Mouse (Mus musculus) embryonic facial prominence, embryonic 10.5 days (tissue): ENCODE data around the gene Slc22a13. TPM values are rescaled to one million over a fixed set of nuclear protein-coding genes. Genes with fewer than 3 reads are reported as not detected.
A peak's percentile ranks its signal among the peaks of the same experiment; 100 is the strongest.

Source experiments
- DNase-seq: peaks from one replicate; pipeline ENCODE4 v3.0.0-alpha.2; 2017; ENCODE audit warnings: low spot score
- H3K27ac ChIP-seq: fragments of 300-500 bp; sonication (generic); replicated peaks from 2 replicates; pipeline ENCODE4 v1.5.1; 2016; ENCODE audit warnings: mild to moderate bottlenecking
- H3K27me3 ChIP-seq: fragments of 300-500 bp; sonication (generic); replicated peaks from 2 replicates; pipeline ENCODE4 v1.6.1; 2016; ENCODE audit warnings: low read depth, mild to moderate bottlenecking; ENCODE audit not compliant: poor library complexity, severe bottlenecking
- H3K36me3 ChIP-seq: fragments of 300-500 bp; sonication (generic); replicated peaks from 2 replicates; pipeline ENCODE4 v1.6.1; 2016; ENCODE audit warnings: mild to moderate bottlenecking, moderate library complexity
- H3K4me1 ChIP-seq: fragments of 300-500 bp; sonication (generic); 2 replicates; pipeline ENCODE4 v1.6.1; 2016
- H3K4me3 ChIP-seq: fragments of 300-500 bp; sonication (generic); 2 replicates; pipeline ENCODE4 v1.5.1; 2016; ENCODE audit warnings: mild to moderate bottlenecking, moderate library complexity
- H3K9me3 ChIP-seq: fragments of 300-500 bp; sonication (generic); 2 replicates; pipeline ENCODE4 v1.6.1; 2016; ENCODE audit warnings: mild to moderate bottlenecking
- whole genome bisulfite sequencing: fragments of 180-500 bp; shearing (Covaris S2); methylation state at CpG from one replicate; pipeline ENCODE4 v1.1.7; 2016; 5-methylcytosine and 5-hydroxymethylcytosine counted together
- polyA plus RNA-seq: library from polyadenylated mRNA; unstranded; fragments of >200 nt; fragmentation: Nextera tagmentation; extraction: Ambion mirVana; gene quantifications from 2 replicates; pipeline ENCODE4 v1.2.1, GENCODE M21; 2016

Slc22a13 gene
- polyA plus RNA-seq, 1 experiment from 2014 or later, result not detected

- no peak overlapping the region for H3K4me3 ChIP-seq
- no peaks in the 10 kb centered on the region for H3K9me3 ChIP-seq
- H3K27me3 ChIP-seq, result no peaks in the 10 kb centered on the region
- no peaks in the 10 kb centered on the region for H3K36me3 ChIP-seq
- WGBS, result 60% methylated on average over 3 of the region's 3 CpGs
- no peak for DNase-seq
- no peak overlapping the region for H3K27ac ChIP-seq
- H3K4me1 ChIP-seq, result peaks cover 20% of the 10 kb centered on the region; the same call in 1 of the 2 replicates
Measured at GRCm38 (mm10) chr9:119181241-119181728, 27.6 kb downstream of the Slc22a13 start.

GRCm38 (mm10) chr9:119179292-119179691 is 29.6 kb downstream of the Slc22a13 start:
- Histone ChIP-seq H3K27me3 (no peaks in the 10 kb centered on the region), H3K4me1 (peaks cover 20% of the 10 kb centered on the region; the same call in 1 of the 2 replicates), H3K9me3 (no peaks in the 10 kb centered on the region), H3K36me3 (no peaks in the 10 kb centered on the region), H3K4me3 (no peak overlapping the region), H3K27ac (no peak overlapping the region)
- no peak for DNase-seq
- WGBS, result 87% methylated on average over 11 of the region's 11 CpGs

GRCm38 (mm10) chr9:119167608-119168007 is 41.3 kb downstream of the Slc22a13 start:
- H3K9me3 ChIP-seq, result 0 out of 2 replicates have a peak, but pooled peaks cover 3% of the 10 kb centered on the region
- H3K36me3 ChIP-seq, result no peaks in the 10 kb centered on the region
- 92% methylated on average over 2 of the region's 2 CpGs for WGBS
- DNase-seq, result no peak
- H3K27ac ChIP-seq, result no peak overlapping the region
- no peaks in the 10 kb centered on the region for H3K27me3 ChIP-seq
- H3K4me3 ChIP-seq, result no peak overlapping the region
- H3K4me1 ChIP-seq, result no peaks in the 10 kb centered on the region

- Histone ChIP-seq H3K4me1 (no peaks in the 10 kb centered on the region), H3K36me3 (no peaks in the 10 kb centered on the region), H3K9me3 (0 out of 2 replicates have a peak, but pooled peaks cover 3% of the 10 kb centered on the region), H3K4me3 (no peak overlapping the region), H3K27me3 (no peaks in the 10 kb centered on the region), H3K27ac (no peak overlapping the region)
- WGBS, result 94% methylated on average over 6 of the region's 6 CpGs
- no peak for DNase-seq
Measured at GRCm38 (mm10) chr9:119165548-119165947, 43.4 kb downstream of the Slc22a13 start.

- H3K27me3 ChIP-seq, result no peaks in the 10 kb centered on the region
- WGBS, result 80% methylated on average over 7 of the region's 7 CpGs
- 0 out of 2 replicates have a peak, but pooled peaks cover 3% of the 10 kb centered on the region for H3K9me3 ChIP-seq
- no peaks in the 10 kb centered on the region for H3K36me3 ChIP-seq
- no peaks in the 10 kb centered on the region for H3K4me1 ChIP-seq
- no peak for DNase-seq
- no peak overlapping the region for H3K27ac ChIP-seq
- no peak overlapping the region for H3K4me3 ChIP-seq
Measured at GRCm38 (mm10) chr9:119164743-119165142, 44.2 kb downstream of the Slc22a13 start.

- 83% methylated on average over 3 of the region's 3 CpGs for WGBS
- Histone ChIP-seq H3K27ac (no peak overlapping the region), H3K36me3 (no peaks in the 10 kb centered on the region), H3K9me3 (no peaks in the 10 kb centered on the region), H3K4me1 (peaks cover 9% of the 10 kb centered on the region), H3K4me3 (no peak overlapping the region), H3K27me3 (peaks cover 25% of the 10 kb centered on the region)
- no peak for DNase-seq
Measured at GRCm38 (mm10) chr9:119160689-119161088, 48.2 kb downstream of the Slc22a13 start.

GRCm38 (mm10) chr9:119158861-119159260 is 50.0 kb downstream of the Slc22a13 start, which contains the start of gene Gm47289:
TSS of gene Gm47289 (plus strand) at chr9:119159161.
- Histone ChIP-seq H3K27me3 (peaks cover 35% of the 10 kb centered on the region), H3K9me3 (no peaks in the 10 kb centered on the region), H3K4me3 (no peak within 1 kb of the TSS), H3K4me1 (peaks cover 9% of the 10 kb centered on the region), H3K27ac (no peak within 1 kb of the TSS), H3K36me3 (no peaks in the 10 kb centered on the region)
- DNase-seq, result no peak
- 58% methylated on average over 4 of the region's 4 CpGs for WGBS

GRCm38 (mm10) chr9:119156278-119157201 is 52.4 kb downstream of the Slc22a13 start, which contains the start of gene Acaa1b:
TSS of gene Acaa1b (minus strand) at chr9:119157093.
- no peaks in the 10 kb centered on the region for H3K9me3 ChIP-seq
- 0 out of 2 replicates have a peak within 1 kb of the TSS, but pooled peaks have one; percentile 15 for H3K27ac ChIP-seq
- H3K27me3 ChIP-seq, result peaks cover 35% of the 10 kb centered on the region
- H3K36me3 ChIP-seq, result no peaks in the 10 kb centered on the region
- H3K4me1 ChIP-seq, result peaks cover 12% of the 10 kb centered on the region
- WGBS, result 2% methylated on average over 65 of the region's 65 CpGs
- peak within 1 kb of the TSS; percentile 67 for H3K4me3 ChIP-seq
- peak; percentile 86 for DNase-seq

GRCm38 (mm10) chr9:119155826-119156225 is 53.1 kb downstream of the Slc22a13 start:
- Histone ChIP-seq H3K9me3 (no peaks in the 10 kb centered on the region), H3K4me3 (no peak overlapping the region), H3K36me3 (no peaks in the 10 kb centered on the region), H3K4me1 (peaks cover 12% of the 10 kb centered on the region), H3K27ac (no peak overlapping the region), H3K27me3 (peaks cover 35% of the 10 kb centered on the region)
- 55% methylated on average over 7 of the region's 7 CpGs for WGBS
- DNase-seq, result no peak

GRCm38 (mm10) chr9:119155416-119155815 is 53.5 kb downstream of the Slc22a13 start:
- Histone ChIP-seq H3K27ac (no peak overlapping the region), H3K27me3 (peaks cover 35% of the 10 kb centered on the region), H3K36me3 (no peaks in the 10 kb centered on the region), H3K4me1 (peaks cover 12% of the 10 kb centered on the region), H3K9me3 (no peaks in the 10 kb centered on the region), H3K4me3 (no peak overlapping the region)
- 85% methylated on average over 8 of the region's 8 CpGs for WGBS
- DNase-seq, result no peak

- Histone ChIP-seq H3K4me3 (no peak overlapping the region), H3K9me3 (no peaks in the 10 kb centered on the region), H3K27ac (no peak overlapping the region), H3K36me3 (no peaks in the 10 kb centered on the region), H3K4me1 (peaks cover 10% of the 10 kb centered on the region), H3K27me3 (peaks cover 21% of the 10 kb centered on the region)
- DNase-seq, result no peak
- WGBS, result 56% methylated on average over 2 of the region's 2 CpGs
Measured at GRCm38 (mm10) chr9:119151751-119152150, 57.1 kb downstream of the Slc22a13 start.

- 26% methylated on average over 5 of the region's 5 CpGs for WGBS
- DNase-seq, result peak; percentile 84
- Histone ChIP-seq H3K4me1 (0 out of 2 replicates have a peak, but pooled peaks cover 3% of the 10 kb centered on the region), H3K27ac (no peak overlapping the region), H3K4me3 (no peak overlapping the region), H3K9me3 (no peaks in the 10 kb centered on the region), H3K36me3 (no peaks in the 10 kb centered on the region), H3K27me3 (no peaks in the 10 kb centered on the region; the same call in 1 of the 2 replicates)
Measured at GRCm38 (mm10) chr9:119149601-119150000, 59.3 kb downstream of the Slc22a13 start.
